Comparison of ENCODE assay signal across 9 mouse cellular contexts in genomic region chr1:42490856-42491643, GRCm38 (mm10).
DNase-seq lines count a peak whose midpoint lies in the region; TF ChIP-seq lines count a peak whose summit lies in the region.
"Had no signal": no experiment of that assay in that cellular context is flagged by ENCODE, and none has a peak within 500 bp of the region (broad histone marks: within the 10 kb centered on the region; RNA-seq: fewer than 3 reads in every experiment).

No protein-coding gene starts in this region.

- WGBS in embryonic facial prominence, embryonic 10.5 days, result 9% methylated on average over 11 of the region's 11 CpGs
- WGBS in thymus, adult 2 months, result 39% methylated on average over 11 of the region's 11 CpGs

- H3K9ac ChIP-seq in ES-E14 (ENCODE audit: insufficient read depth, low read depth, low read length, poor library complexity, severe bottlenecking), result no peak overlapping the region

- no peak for DNase-seq in ES-E14 (ENCODE audit: low read depth, low spot score)
- peak; percentile 56 for DNase-seq in embryonic facial prominence, embryonic 10.5 days (ENCODE audit: low spot score)
- peak; percentile 42 for DNase-seq in kidney, adult 11 months
- peak; percentile 68 for DNase-seq in mesoderm, embryonic 11.5 days (ENCODE audit: low read depth, low spot score)
- DNase-seq in adrenal gland, adult 8-10 months, result no peak
- DNase-seq in thymus, adult 2 months, result no peak
- DNase-seq in gastrocnemius, postnatal 14 days, result no peak
- DNase-seq in lung, postnatal 36 days, result no peak

- intact Hi-C loops in gastrocnemius, postnatal 14 days (cut with DNase I; ENCODE audit: low total_unique reads), result no loop called here

- H3K36me3 ChIP-seq in ES-E14 (ENCODE audit: control insufficient read depth, insufficient read depth, low read length, poor library complexity, severe bottlenecking), result no peaks in the 10 kb centered on the region
- no peaks in the 10 kb centered on the region for H3K36me3 ChIP-seq in embryonic facial prominence, embryonic 10.5 days (replicated peaks)
- no peaks in the 10 kb centered on the region for H3K36me3 ChIP-seq in thymus, adult 2 months (ENCODE audit: control insufficient read depth, insufficient read depth, low read length)

- in situ Hi-C loops in ES-E14 (cut with MboI; ENCODE audit: low sequenced_read_pairs in 2 of 2, unreplicated experiment in 2 of 2), result no loop called here

- peaks cover 49% of the 10 kb centered on the region for H3K27me3 ChIP-seq in embryonic facial prominence, embryonic 10.5 days (replicated peaks; ENCODE audit: low read depth, poor library complexity, severe bottlenecking)
- H3K27me3 ChIP-seq in thymus, adult 2 months (ENCODE audit: control insufficient read depth, insufficient read depth, low read length), result no peaks in the 10 kb centered on the region; the same call in 1 of the 2 replicates

- H3K27ac ChIP-seq in ES-E14 (ENCODE audit: insufficient read depth, low read depth, low read length, poor library complexity, severe bottlenecking), result no peak overlapping the region
- H3K27ac ChIP-seq in embryonic facial prominence, embryonic 10.5 days (replicated peaks), result peak overlapping the region; percentile 78
- no peak overlapping the region for H3K27ac ChIP-seq in thymus, adult 2 months (ENCODE audit: control insufficient read depth, insufficient read depth, low read length)

- H3K4me1 ChIP-seq in ES-E14 (ENCODE audit: control insufficient read depth in 2 of 2, insufficient read depth in 2 of 2, low read length in 2 of 2, poor library complexity in 1 of 2), result no peaks in the 10 kb centered on the region
- peaks cover 19% of the 10 kb centered on the region for H3K4me1 ChIP-seq in embryonic facial prominence, embryonic 10.5 days
- H3K4me1 ChIP-seq in thymus, adult 2 months (replicated peaks; ENCODE audit: control insufficient read depth, insufficient read depth, low read length), result no peaks in the 10 kb centered on the region

- TF ChIP-seq POLR2A in thymus, adult 2 months (IDR thresholded peaks at IDR 0.05; ENCODE audit: control insufficient read depth, extremely low read depth, insufficient read depth, low read length, poor library complexity), result no peak

- peak overlapping the region; percentile 60 to 62 for H3K4me3 ChIP-seq in ES-E14 (ENCODE audit: insufficient read depth in 1 of 2, low read depth in 1 of 2, low read length in 2 of 2, poor library complexity in 1 of 2, severe bottlenecking in 1 of 2)
- H3K4me3 ChIP-seq in embryonic facial prominence, embryonic 10.5 days, result peak overlapping the region; percentile 55
- H3K4me3 ChIP-seq in thymus, adult 2 months (ENCODE audit: control insufficient read depth, insufficient read depth, low read length), result no peak overlapping the region
- H3K4me3 ChIP-seq: myocyte had no signal

- H3K9me3 ChIP-seq in ES-E14 (ENCODE audit: control insufficient read depth, insufficient read depth, low read depth, low read length), result no peaks in the 10 kb centered on the region
- H3K9me3 ChIP-seq in embryonic facial prominence, embryonic 10.5 days, result no peaks in the 10 kb centered on the region

- no peak for TF ChIP-seq CTCF in thymus, adult 2 months (IDR thresholded peaks at IDR 0.05; ENCODE audit: borderline replicate concordance, control insufficient read depth, extremely low read depth, insufficient read depth, low read length, poor library complexity)

TF ChIP-seq in ES-E14, 5 proteins besides CTCF, POLR2A, EP300 and RAD21:
- no peak for TF ChIP-seq ZC3H11A (IDR thresholded peaks at IDR 0.05; ENCODE audit: borderline replicate concordance, low read depth, low read length)
- TF ChIP-seq CHD2 (IDR thresholded peaks at IDR 0.05; ENCODE audit: low read depth, low read length), result no peak

Comparison
In these comparisons a context has a peak if more than half of its experiments do, and no peak if none do; other contexts are left out.
1. DNase-seq: peak in embryonic facial prominence, embryonic 10.5 days (single experiment), kidney, adult 11 months (single experiment) and mesoderm, embryonic 11.5 days (single experiment); none in ES-E14 (single experiment), adrenal gland, adult 8-10 months (single experiment), thymus, adult 2 months (single experiment), gastrocnemius, postnatal 14 days (single experiment) and lung, postnatal 36 days (single experiment).